Mouse (Mus musculus): Measurements from ENCODE around the gene Lap3.

DNA sequence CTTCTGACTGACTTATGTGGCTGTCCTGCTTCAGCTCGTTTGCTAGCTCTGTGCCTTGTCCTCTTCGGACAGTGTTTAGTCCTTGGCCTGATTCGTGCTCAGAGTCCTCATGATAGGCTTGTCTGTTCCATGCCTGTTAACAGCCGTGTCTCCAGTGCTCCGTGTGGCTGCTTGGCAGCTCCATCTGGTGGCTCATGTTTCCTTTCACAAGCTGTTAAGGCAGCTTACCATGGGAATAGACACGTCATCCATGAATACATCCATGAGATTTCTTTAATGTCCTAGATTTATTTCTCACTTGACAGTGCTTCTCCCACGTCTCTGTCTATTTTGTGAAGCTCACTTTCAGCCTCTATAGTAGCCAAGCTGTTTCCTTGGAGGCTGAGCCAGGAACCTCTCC is 16.9 kb downstream of the Lap3 start:
- TF ChIP-seq CTCF (IDR thresholded peaks at IDR 0.05; ENCODE audit: borderline replicate concordance, control insufficient read depth, extremely low read depth, insufficient read depth, low read length, poor library complexity), result no peak
- TF ChIP-seq POLR2A (IDR thresholded peaks at IDR 0.05; ENCODE audit: control insufficient read depth, extremely low read depth, insufficient read depth, low read length, poor library complexity), result no peak
